Mouse (Mus musculus) liver, adult 2 months (tissue): Measurements from ENCODE around the gene Adcy2. TPM values are rescaled to one million over a fixed set of nuclear protein-coding genes. Genes with fewer than 3 reads are reported as not detected.

Source experiments
- DNase-seq: peaks from one replicate; pipeline ENCODE4 v3.0.0-alpha.2; 2011; ENCODE audit warnings: low read depth, low spot score; ENCODE audit errors: extremely low read depth
- H3K27ac ChIP-seq: fragments of 200-500 bp; replicated peaks from 2 replicates; pipeline ENCODE4 v1.5.1; 2012; ENCODE audit warnings: low read depth, mild to moderate bottlenecking, control low read depth, inconsistent platforms, low read length; ENCODE audit not compliant: insufficient read depth
- H3K27me3 ChIP-seq: fragments of 200-500 bp; 2 replicates; pipeline ENCODE4 v1.6.1; 2012; ENCODE audit warnings: mild to moderate bottlenecking, moderate library complexity, low read length, inconsistent platforms; ENCODE audit not compliant: control insufficient read depth, insufficient read depth
- H3K36me3 ChIP-seq: fragments of 200-500 bp; 2 replicates; pipeline ENCODE4 v1.6.1; 2012; ENCODE audit warnings: low read length, inconsistent platforms; ENCODE audit not compliant: control insufficient read depth, insufficient read depth
- H3K4me1 ChIP-seq: fragments of 200-500 bp; 2 replicates; pipeline ENCODE4 v1.6.1; 2011; ENCODE audit warnings: low read length; ENCODE audit not compliant: control insufficient read depth, insufficient read depth
- H3K4me3 ChIP-seq: fragments of 200-500 bp; 2 replicates; pipeline ENCODE4 v1.5.1; 2011; ENCODE audit warnings: low read depth, mild to moderate bottlenecking, control low read depth, low read length, moderate library complexity; ENCODE audit not compliant: insufficient read depth
- H3K79me2 ChIP-seq: fragments of 200-500 bp; 2 replicates; pipeline ENCODE4 v1.6.1; 2012; ENCODE audit warnings: inconsistent platforms, mild to moderate bottlenecking, low read length, moderate library complexity; ENCODE audit not compliant: control insufficient read depth, insufficient read depth
- H3K9ac ChIP-seq: fragments of 200-500 bp; 2 replicates; pipeline ENCODE4 v1.6.1; 2012; ENCODE audit warnings: low read depth, mild to moderate bottlenecking, control low read depth, inconsistent platforms, low read length
- CTCF ChIP-seq: fragments of 200-500 bp; IDR thresholded peaks from 2 replicates; pipeline ENCODE4 v1.5.1; 2011; ENCODE audit warnings: low read depth, low read length, control low read depth
- POLR2A ChIP-seq: fragments of 200-500 bp; IDR thresholded peaks from 2 replicates; pipeline ENCODE4 v1.6.1; 2011; ENCODE audit warnings: low read length, control low read depth; ENCODE audit not compliant: insufficient read depth; ENCODE audit errors: extremely low read depth
- WGBS: fragments of 180-500 bp; shearing (Covaris S2); methylation state at CpG from one replicate; pipeline ENCODE4 v1.1.7; 2018; 5-methylcytosine and 5-hydroxymethylcytosine counted together
- polyA plus RNA-seq: library from polyadenylated mRNA; depleted of rRNA; stranded (reverse); fragments of >200 nt; gene quantifications from 2 replicates; pipeline ENCODE4 v1.2.3, GENCODE M21; 2012
- total RNA-seq: library from RNA; depleted of rRNA; stranded (reverse); fragments of >200 nt; gene quantifications from 2 replicates; pipeline ENCODE4 v1.2.3, GENCODE M21; 2014

Gene Adcy2
- total and polyA plus RNA-seq, 2 experiments = 0.09 to 0.11 TPM

- H3K4me3 ChIP-seq = no peak overlapping the region
- H3K4me1 ChIP-seq = no peaks in the 10 kb centered on the region
- peaks cover 44% of the 10 kb centered on the region for H3K36me3 ChIP-seq
- TF ChIP-seq POLR2A (no peak), CTCF (no peak)
- no peaks in the 10 kb centered on the region for H3K27me3 ChIP-seq
- no peak for DNase-seq
- no peak overlapping the region for H3K9ac ChIP-seq
- H3K79me2 ChIP-seq = no peaks in the 10 kb centered on the region
- H3K27ac ChIP-seq = no peak overlapping the region
Observed at GRCm38 (mm10) chr13:68588352-68588751, 411.0 kb downstream of the Adcy2 start.

DNA sequence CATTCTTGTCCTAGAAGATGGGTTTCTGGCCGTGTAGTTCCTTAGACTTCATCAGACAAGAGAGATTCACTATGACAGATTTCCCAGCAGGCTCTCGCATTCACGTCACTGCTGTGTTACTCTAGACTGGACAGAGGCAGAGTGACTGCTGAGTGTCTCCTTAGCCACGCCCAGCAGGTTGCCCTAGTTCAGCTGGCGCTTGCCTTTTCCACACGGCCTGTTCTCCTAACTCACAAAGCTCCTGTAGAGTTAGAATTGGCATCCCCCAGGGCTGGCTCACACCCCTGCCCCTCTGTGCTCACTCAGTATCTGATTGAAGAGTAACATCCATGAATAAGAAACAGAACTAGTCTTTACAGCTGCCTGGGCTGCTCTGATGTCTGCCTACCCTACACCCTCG, 413.9 kb downstream of the Adcy2 start:
- Histone ChIP-seq H3K4me1 (peaks cover 3% of the 10 kb centered on the region), H3K79me2 (peaks cover 3% of the 10 kb centered on the region; the same call in 1 of the 2 replicates), H3K9ac (no peak overlapping the region), H3K36me3 (peaks cover 39% of the 10 kb centered on the region), H3K27ac (no peak overlapping the region), H3K4me3 (no peak overlapping the region), H3K27me3 (no peaks in the 10 kb centered on the region)
- 91% methylated on average over 7 of the region's 7 CpGs for whole genome bisulfite sequencing
- no peak for DNase-seq
- TF ChIP-seq POLR2A (no peak), CTCF (no peak)

- peaks cover 26% of the 10 kb centered on the region for H3K36me3 ChIP-seq
Observed at GRCm38 (mm10) chr13:68583961-68584360, 415.4 kb downstream of the Adcy2 start.

GRCm38 (mm10) chr13:68582517-68582780, 416.9 kb downstream of the Adcy2 start:
- Histone ChIP-seq H3K9ac (peak overlapping the region; percentile 81), H3K79me2 (peaks cover 3% of the 10 kb centered on the region; the same call in 1 of the 2 replicates), H3K4me3 (peak overlapping the region; percentile 82), H3K27me3 (no peaks in the 10 kb centered on the region), H3K4me1 (peaks cover 3% of the 10 kb centered on the region), H3K36me3 (peaks cover 14% of the 10 kb centered on the region), H3K27ac (peak overlapping the region; percentile 52)
- no peak for TF ChIP-seq POLR2A
- no peak for TF ChIP-seq CTCF
- WGBS = 0% methylated on average over 11 of the region's 11 CpGs
- no peak for DNase-seq

More at GRCm38 (mm10) chr13:68583961-68584360, 415.4 kb downstream of the Adcy2 start:
- no peak overlapping the region for H3K4me3 ChIP-seq
- H3K4me1 ChIP-seq = peaks cover 3% of the 10 kb centered on the region
- H3K27ac ChIP-seq = no peak overlapping the region
- 97% methylated on average over 11 of the region's 11 CpGs for WGBS
- no peak overlapping the region for H3K9ac ChIP-seq
- H3K27me3 ChIP-seq = no peaks in the 10 kb centered on the region
- no peak for TF ChIP-seq CTCF
- TF ChIP-seq POLR2A = no peak
- no peak for DNase-seq
- peaks cover 3% of the 10 kb centered on the region; the same call in 1 of the 2 replicates for H3K79me2 ChIP-seq

DNA sequence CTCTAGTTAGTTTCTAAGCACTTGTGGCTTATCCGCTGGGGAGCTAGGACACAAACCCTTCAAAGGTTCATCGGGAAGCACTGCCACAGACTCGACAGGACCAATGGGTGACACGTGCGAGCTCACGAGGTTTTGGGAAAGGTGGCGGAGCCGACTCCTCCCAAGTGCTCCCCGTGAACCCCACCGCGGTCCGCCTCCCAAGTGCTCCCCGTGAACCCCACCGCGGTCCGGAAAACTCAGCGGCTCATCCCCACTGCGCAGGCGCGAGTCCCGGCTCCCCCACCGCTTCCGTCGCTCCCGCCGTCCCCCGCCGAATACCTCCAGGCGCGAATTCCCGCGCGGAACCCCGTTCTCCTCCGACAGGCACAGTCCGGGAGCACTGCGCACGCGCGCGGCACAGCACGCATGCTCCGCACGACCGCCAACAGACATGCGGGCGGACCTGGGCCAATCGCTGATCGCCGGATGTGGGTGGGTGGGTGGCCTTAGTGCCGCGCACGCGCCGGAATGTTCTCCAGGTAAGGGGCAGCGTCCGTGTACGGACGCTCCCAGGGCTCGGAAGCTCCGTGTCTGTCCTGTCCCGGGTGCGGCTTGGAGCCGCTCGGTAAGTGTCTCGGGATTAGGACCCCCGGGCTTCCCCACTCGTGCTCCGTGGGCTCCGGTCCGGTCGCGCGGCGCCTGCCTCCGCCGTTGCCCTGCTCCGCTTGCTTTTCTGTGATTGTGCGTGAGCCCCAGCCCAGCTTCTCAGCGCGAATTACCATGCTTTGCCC, 417.4 kb downstream of the Adcy2 start, which contains the start of the genes Mtrr and Fastkd3:
Gene Mtrr (minus strand): TSS at position 403 of the 770 bp plus-strand sequence.
Gene Fastkd3 (plus strand): TSS at position 488 of the 770 bp plus-strand sequence.
- Histone ChIP-seq H3K27ac (peak within 1 kb of the TSS; percentile 52), H3K27me3 (no peaks in the 10 kb centered on the region), H3K9ac (peak within 1 kb of the TSS; percentile 81), H3K36me3 (peaks cover 12% of the 10 kb centered on the region), H3K79me2 (peaks cover 3% of the 10 kb centered on the region; the same call in 1 of the 2 replicates), H3K4me3 (peak within 1 kb of the TSS; percentile 82), H3K4me1 (peaks cover 3% of the 10 kb centered on the region)
- under 1% methylated on average over 81 of the region's 81 CpGs for WGBS
- TF ChIP-seq POLR2A (peak; percentile 76), CTCF (no peak)
- DNase-seq = peak; percentile 85

DNA sequence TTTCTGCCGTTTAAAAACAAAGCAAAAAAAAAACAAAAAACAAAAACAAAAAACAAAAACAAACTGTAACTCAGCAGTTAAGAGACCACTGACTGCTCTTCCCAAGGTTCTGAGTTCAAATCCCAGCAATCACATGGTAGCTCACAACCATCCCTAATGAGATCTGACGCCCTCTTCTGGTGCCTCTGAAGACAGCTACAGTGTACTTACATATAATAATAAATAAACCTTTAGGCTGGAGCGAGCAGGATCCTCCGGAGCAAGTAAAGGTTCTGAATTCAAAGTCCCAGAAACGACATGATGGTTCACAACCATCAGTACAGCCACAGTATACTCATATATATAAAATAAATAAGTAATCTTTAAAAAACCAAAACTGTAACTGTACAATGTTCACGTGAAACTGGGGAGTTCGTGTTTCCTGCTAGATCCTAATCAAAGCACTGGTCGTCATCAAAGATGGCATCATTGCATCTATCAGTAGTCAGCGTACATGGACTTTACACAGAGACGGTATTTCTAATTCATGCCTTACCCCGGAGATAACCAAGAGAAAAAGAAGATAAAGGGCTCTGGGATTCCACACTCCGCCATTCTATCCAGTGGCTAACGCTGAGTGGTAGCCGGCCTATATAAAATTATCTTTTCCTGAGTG, 418.1 kb downstream of the Adcy2 start:
- DNase-seq = peak; percentile 15
- WGBS = 24% methylated on average over 14 of the region's 14 CpGs
- no peaks in the 10 kb centered on the region for H3K27me3 ChIP-seq
- H3K9ac ChIP-seq = peak overlapping the region; percentile 72; the same call in 1 of the 2 replicates
- H3K4me1 ChIP-seq = peaks cover 3% of the 10 kb centered on the region
- H3K79me2 ChIP-seq = peaks cover 3% of the 10 kb centered on the region; the same call in 1 of the 2 replicates
- no peak for TF ChIP-seq CTCF
- TF ChIP-seq POLR2A = no peak
- peak overlapping the region; percentile 13 for H3K27ac ChIP-seq
- peaks cover 9% of the 10 kb centered on the region for H3K36me3 ChIP-seq
- H3K4me3 ChIP-seq = peak overlapping the region; percentile 82
